Mouse (Mus musculus): ENCODE data around the gene Stk40. TPM values are rescaled to one million over a fixed set of nuclear protein-coding genes. Genes with fewer than 3 reads are reported as not detected.

The Stk40 gene
- 26.7 and 30.6 TPM in 2 replicates for polyA plus RNA-seq (2015; fragmentation: Nextera tagmentation; extraction: Ambion mirVana)

DNA sequence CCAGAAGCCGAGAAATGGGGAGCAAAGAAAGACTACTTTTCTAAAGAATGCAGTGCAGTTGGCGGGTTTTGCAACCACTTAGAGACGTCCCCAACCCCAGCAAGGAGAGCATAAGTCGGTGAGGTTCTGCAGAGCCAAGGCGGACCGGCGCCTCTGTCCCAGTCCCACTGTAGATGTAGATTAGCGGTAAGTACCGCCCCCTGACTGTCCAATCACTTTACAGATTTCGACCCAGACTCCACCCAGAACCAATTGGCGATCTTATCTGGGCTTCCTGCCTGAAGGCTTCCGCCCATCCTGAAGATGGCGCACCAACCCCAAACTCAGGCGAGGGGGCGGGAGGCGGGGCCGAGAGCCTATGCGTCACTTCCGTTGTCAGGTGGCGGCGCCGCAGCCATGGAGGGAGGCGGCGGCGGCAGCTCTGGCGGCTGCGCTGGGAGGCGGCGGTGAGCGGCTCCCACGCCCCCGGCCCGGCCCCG is at the start of gene Stk40:
TSS of gene Stk40 (plus strand) at position 368 of the 479 bp plus-strand sequence.
- Histone ChIP-seq H3K4me1 (ENCODE audit: insufficient read depth, low read depth, low read length) (peaks cover 39% of the 10 kb centered on the region), H3K36me3 (ENCODE audit: insufficient read depth, low read length) (no peaks in the 10 kb centered on the region), H3K9me3 (ENCODE audit: low read length) (no peaks in the 10 kb centered on the region), H3K9ac (replicated peaks; ENCODE audit: low read depth) (peak within 1 kb of the TSS; percentile 87), H3K4me2 (replicated peaks; ENCODE audit: low read depth, low read length) (peak within 1 kb of the TSS; percentile 71), H3K27ac (ENCODE audit: low read length) (peak within 1 kb of the TSS; percentile 97), H3K27me3 (replicated peaks; ENCODE audit: insufficient read depth, low read length) (no peaks in the 10 kb centered on the region), H3K4me3 (ENCODE audit: low read depth, low read length) (peak within 1 kb of the TSS; percentile 93)
- TF ChIP-seq CTCF (IDR thresholded peaks at IDR 0.05) (peak; percentile 79), EP300 (IDR thresholded peaks at IDR 0.05) (peak; percentile 45; the same call in 1 of the 2 replicates)
- peak; percentile 94 for ATAC-seq
- 1% methylated on average over 31 of the region's 34 CpGs for WGBS
- DNase-seq (ENCODE audit: low spot score): peak; percentile 99

- Histone ChIP-seq H3K9me3 (ENCODE audit: low read length) (no peaks in the 10 kb centered on the region), H3K9ac (replicated peaks; ENCODE audit: low read depth) (peak overlapping the region; percentile 3; the same call in 1 of the 2 replicates), H3K36me3 (ENCODE audit: insufficient read depth, low read length) (peaks cover 5% of the 10 kb centered on the region; the same call in 1 of the 2 replicates), H3K27ac (ENCODE audit: low read length) (no peak overlapping the region), H3K4me3 (ENCODE audit: low read depth, low read length) (peak overlapping the region; percentile 46), H3K27me3 (replicated peaks; ENCODE audit: insufficient read depth, low read length) (no peaks in the 10 kb centered on the region), H3K4me1 (ENCODE audit: insufficient read depth, low read depth, low read length) (0 out of 2 replicates have a peak, but pooled peaks cover 3% of the 10 kb centered on the region), H3K4me2 (replicated peaks; ENCODE audit: low read depth, low read length) (peak overlapping the region; percentile 77)
- ATAC-seq (peak; percentile 27), DNase-seq (ENCODE audit: low spot score) (peak; percentile 33)
- TF ChIP-seq CTCF (IDR thresholded peaks at IDR 0.05): no peak
- TF ChIP-seq EP300 (IDR thresholded peaks at IDR 0.05): no peak
- WGBS: 10% methylated on average over 19 of the region's 19 CpGs
Observed at GRCm38 (mm10) chr4:126057207-126058133, 46.3 kb upstream of the Stk40 start.

DNA sequence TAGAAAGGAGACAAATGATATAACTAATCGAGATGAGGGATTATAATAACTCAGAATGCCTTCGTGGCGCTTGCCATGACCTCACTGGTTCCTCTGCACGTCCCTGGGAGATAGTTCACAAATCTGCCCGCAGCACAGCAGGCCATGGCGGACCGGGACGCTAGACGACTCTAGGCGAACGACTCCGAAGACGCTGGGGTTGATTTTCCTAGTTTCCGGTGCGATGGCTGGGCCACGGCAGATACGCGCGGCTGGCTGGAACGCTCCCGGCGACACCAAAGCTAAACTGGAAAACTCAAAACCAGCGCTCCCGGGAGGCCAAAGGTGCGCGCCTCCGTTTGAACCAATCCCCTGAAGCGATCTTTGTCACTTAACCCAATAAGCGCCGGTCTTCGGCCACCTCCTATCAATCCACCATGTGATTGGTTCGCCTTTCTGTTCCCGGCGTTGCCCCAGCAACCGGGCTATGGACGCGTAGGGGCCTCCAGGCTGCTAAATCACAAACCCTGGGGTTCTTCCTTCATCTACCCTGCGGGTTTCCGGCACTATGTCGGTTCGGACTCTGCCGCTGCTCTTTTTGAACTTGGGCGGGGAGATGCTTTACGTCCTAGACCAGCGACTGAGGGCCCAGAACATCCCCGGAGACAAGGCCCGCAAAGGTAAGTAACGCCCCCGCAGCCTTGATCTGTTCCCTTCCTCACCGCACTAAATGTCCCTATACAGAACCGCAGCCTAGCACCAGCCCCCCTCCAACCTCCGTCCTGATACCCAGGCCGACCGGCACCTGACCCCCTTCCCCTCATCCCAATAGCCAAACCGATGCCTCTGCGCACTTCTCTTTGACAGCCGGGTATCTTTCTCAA is 45.4 kb upstream of the Stk40 start, which contains the start of gene Oscp1:
TSS of gene Oscp1 (plus strand) at position 432 of the 863 bp plus-strand sequence.
- peak within 1 kb of the TSS; percentile 51; the same call in 1 of the 2 replicates for H3K9ac ChIP-seq (replicated peaks; ENCODE audit: low read depth)
- WGBS: under 1% methylated on average over 57 of the region's 57 CpGs
- no peak within 1 kb of the TSS for H3K27ac ChIP-seq (ENCODE audit: low read length)
- H3K4me2 ChIP-seq (replicated peaks; ENCODE audit: low read depth, low read length): peak within 1 kb of the TSS; percentile 77
- peak within 1 kb of the TSS; percentile 46 for H3K4me3 ChIP-seq (ENCODE audit: low read depth, low read length)
- H3K36me3 ChIP-seq (ENCODE audit: insufficient read depth, low read length): peaks cover 5% of the 10 kb centered on the region; the same call in 1 of the 2 replicates
- no peaks in the 10 kb centered on the region for H3K9me3 ChIP-seq (ENCODE audit: low read length)
- TF ChIP-seq CTCF (IDR thresholded peaks at IDR 0.05) (no peak), EP300 (IDR thresholded peaks at IDR 0.05) (peak; percentile 35; the same call in 1 of the 2 replicates)
- no peaks in the 10 kb centered on the region for H3K27me3 ChIP-seq (replicated peaks; ENCODE audit: insufficient read depth, low read length)
- H3K4me1 ChIP-seq (ENCODE audit: insufficient read depth, low read depth, low read length): 0 out of 2 replicates have a peak, but pooled peaks cover 3% of the 10 kb centered on the region
- ATAC-seq (peak; percentile 99), DNase-seq (ENCODE audit: low spot score) (peak; percentile 96)

DNA sequence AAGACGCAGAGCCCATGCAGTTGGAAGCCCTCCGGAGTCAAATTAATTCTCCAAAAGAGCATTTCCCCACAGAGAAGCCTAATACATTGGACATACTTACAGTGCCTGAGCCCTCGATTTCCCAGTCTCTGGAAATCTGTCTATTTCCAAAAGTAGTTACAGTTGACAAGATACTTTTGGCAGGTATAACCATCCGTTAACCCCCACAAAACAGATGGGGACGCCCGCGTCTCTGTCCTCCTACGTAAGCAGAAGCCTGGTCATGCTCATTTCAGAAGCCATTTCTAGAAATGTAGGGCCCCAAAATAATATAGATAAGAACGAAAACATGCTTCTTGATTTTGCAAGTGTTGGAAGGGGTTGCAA is 44.8 kb upstream of the Stk40 start:
- H3K27me3 ChIP-seq (replicated peaks; ENCODE audit: insufficient read depth, low read length): no peaks in the 10 kb centered on the region
- 0 out of 2 replicates have a peak, but pooled peaks cover 3% of the 10 kb centered on the region for H3K4me1 ChIP-seq (ENCODE audit: insufficient read depth, low read depth, low read length)
- peak overlapping the region; percentile 46 for H3K4me3 ChIP-seq (ENCODE audit: low read depth, low read length)
- H3K9ac ChIP-seq (replicated peaks; ENCODE audit: low read depth): peak overlapping the region; percentile 51; the same call in 1 of the 2 replicates
- WGBS: 38% methylated on average over 9 of the region's 9 CpGs
- H3K27ac ChIP-seq (ENCODE audit: low read length): no peak overlapping the region
- ATAC-seq: no peak
- DNase-seq (ENCODE audit: low spot score): no peak
- peaks cover 5% of the 10 kb centered on the region; the same call in 1 of the 2 replicates for H3K36me3 ChIP-seq (ENCODE audit: insufficient read depth, low read length)
- peak overlapping the region; percentile 77 for H3K4me2 ChIP-seq (replicated peaks; ENCODE audit: low read depth, low read length)
- no peak for TF ChIP-seq EP300 (IDR thresholded peaks at IDR 0.05)
- no peak for TF ChIP-seq CTCF (IDR thresholded peaks at IDR 0.05)
- H3K9me3 ChIP-seq (ENCODE audit: low read length): no peaks in the 10 kb centered on the region

DNA sequence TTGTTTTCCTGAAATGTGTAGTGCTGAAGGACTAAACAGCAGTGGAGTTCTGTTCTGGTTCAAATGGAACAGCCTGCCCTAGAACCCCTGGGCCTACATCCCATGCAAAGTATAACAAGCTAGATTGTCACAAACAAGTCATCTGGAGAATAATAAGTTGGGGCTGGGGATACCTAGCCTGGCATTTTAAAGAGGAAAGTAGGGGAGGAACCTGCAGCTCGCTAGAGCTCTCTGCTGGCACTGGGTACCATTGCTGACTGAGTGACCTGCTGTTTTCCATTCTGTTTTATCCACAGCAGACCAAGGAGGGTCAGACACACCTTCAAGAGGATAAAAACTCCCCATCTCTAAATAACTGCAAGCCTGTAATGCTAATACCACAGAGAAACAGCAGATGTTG is 40.9 kb upstream of the Stk40 start:
- ATAC-seq: no peak
- H3K9ac ChIP-seq (replicated peaks; ENCODE audit: low read depth): no peak overlapping the region
- no peak overlapping the region for H3K27ac ChIP-seq (ENCODE audit: low read length)
- TF ChIP-seq CTCF (IDR thresholded peaks at IDR 0.05): no peak
- no peak for TF ChIP-seq EP300 (IDR thresholded peaks at IDR 0.05)
- no peak for DNase-seq (ENCODE audit: low spot score)
- H3K9me3 ChIP-seq (ENCODE audit: low read length): no peaks in the 10 kb centered on the region
- no peaks in the 10 kb centered on the region for H3K36me3 ChIP-seq (ENCODE audit: insufficient read depth, low read length)
- no peak overlapping the region for H3K4me3 ChIP-seq (ENCODE audit: low read depth, low read length)
- 46% methylated on average over 1 of the region's 1 CpGs for WGBS
- H3K4me1 ChIP-seq (ENCODE audit: insufficient read depth, low read depth, low read length): 0 out of 2 replicates have a peak, but pooled peaks cover 3% of the 10 kb centered on the region
- no peaks in the 10 kb centered on the region for H3K27me3 ChIP-seq (replicated peaks; ENCODE audit: insufficient read depth, low read length)
- no peak overlapping the region for H3K4me2 ChIP-seq (replicated peaks; ENCODE audit: low read depth, low read length)
